Mouse (Mus musculus) c-Kit-positive CD71-positive TER-119-positive erythroid progenitor cells, embryonic 14.5 days (primary cell): Measurements from ENCODE around the gene Abat.

Experiments
- DNase-seq: peaks from one replicate; pipeline ENCODE4 v3.0.0-alpha.2; 2013; ENCODE audit warnings: low spot score

The Abat gene

DNA sequence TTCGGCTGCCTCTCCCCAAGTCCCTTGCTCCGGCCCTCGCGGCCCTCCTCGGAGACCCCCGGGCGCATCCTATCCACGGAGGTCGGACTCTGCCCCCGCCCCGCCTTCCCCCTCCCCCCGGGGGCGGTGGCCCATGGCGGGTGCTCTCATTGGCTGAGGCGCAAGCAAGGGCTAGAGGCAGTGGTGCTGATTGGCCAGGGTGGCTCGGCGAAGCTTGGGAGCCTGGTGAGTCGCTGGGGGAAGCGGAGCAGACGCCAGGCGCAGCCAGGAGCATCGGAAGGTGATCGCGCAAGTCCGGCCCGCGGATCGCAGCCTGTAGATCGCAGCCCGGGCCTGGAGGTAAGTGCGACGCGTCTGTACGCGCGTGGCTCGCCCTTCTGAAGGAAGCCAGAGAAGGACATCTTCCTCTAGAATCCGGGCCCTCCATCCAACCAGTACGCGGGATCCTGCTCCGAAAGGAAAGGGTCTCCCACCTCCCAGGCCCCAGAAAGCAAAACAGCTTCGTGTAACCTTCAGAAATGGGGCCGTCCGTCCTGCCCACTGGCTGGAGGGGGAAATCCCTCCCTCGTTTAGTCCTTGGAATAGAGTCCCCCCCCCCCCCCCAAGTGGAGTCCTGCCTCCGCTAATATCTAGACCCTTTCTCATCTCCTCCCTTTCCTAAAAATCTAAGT lies at the start of gene Abat:
TSS of gene Abat (plus strand) at position 194 of the 671 bp plus-strand sequence.
- peak; percentile 18 for DNase-seq

GRCm38 (mm10) chr16:8470132-8470531 lies 43.1 kb upstream of the Abat start:
- DNase-seq = peak; percentile 16

- peak; percentile 87 for DNase-seq
Measured at GRCm38 (mm10) chr16:8470603-8471481, 42.4 kb upstream of the Abat start, which contains the start of gene Mettl22. Gene Mettl22 (plus strand): TSS chr16:8470788.

GRCm38 (mm10) chr16:8487396-8488005 lies 25.7 kb upstream of the Abat start:
- DNase-seq = no peak

DNA sequence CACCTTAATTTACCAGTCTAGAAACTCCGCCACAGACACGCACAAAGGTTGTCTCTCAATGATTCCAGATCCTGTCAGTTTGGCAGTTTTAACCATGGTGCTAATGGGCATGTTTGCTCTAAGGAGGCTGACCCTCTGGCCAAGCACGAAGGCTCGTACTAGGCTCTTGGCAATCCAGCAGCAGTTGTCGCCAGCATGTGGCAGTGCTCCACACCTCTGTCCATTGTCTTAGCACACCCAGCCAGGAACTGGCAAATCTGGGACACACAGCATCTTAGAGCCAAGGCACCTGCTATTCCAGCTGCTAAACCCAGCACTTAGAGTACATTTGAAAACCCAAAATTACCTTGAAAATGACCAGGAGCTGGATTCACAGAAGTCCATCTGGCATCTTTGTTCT lies 23.9 kb upstream of the Abat start:
- no peak for DNase-seq

DNA sequence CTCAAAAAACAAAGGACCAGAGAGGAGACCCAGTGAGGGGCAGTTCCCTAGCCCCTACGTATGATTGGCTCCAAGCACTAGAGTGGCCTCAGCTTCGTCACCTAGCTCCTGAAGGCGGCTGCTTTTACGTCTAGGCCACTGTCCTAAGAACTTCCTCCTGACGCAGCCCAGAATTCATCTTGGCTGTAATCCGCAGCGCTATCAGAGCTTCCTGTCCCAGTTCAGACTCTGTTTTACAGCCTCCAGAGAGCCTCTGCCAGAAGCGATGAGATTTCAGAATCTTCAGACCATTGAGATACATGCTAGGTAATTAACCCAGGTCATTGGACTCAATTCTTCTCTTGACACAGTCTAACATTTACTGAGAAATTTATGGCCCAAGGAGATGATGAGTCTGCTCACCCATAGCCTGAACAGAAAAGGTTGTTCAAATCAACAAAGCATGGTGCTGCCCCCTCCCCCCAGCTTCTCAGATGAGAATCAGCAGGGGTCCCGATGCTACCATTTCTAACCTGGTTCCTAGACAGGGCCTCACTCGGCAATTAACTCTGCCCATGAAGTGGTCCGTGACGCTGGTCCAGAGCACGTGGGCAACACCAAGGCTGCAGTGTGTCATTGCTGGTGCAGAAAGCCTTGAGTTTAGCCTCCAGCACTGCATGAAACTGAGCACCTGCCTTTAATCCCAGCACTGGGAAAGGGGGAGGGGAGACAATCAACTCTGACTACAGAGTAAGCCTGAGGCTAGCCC lies 21.3 kb upstream of the Abat start:
- DNase-seq = no peak

- DNase-seq = peak; percentile 67
Measured at GRCm38 (mm10) chr16:8494268-8494667, 19.0 kb upstream of the Abat start.

DNA sequence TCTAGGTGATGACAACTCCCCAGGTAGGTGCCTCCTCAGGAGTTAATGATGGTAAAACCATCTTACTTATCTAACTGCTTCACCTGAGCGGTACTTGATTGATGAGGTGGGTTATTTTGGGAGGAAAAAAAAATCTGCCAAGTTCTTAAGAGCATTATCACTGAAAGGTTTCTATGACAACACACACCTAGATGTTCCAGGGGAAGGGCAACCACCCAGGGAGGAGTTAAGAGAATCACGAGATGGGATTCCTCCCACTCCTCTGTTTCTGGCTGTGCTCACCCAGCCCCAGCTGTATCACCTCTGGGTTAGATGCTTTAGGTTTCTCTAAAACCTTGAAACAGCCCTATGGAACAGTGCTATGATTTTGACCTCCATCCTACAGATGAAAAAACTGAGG lies 16.3 kb upstream of the Abat start:
- no peak for DNase-seq

- no peak for DNase-seq
Measured at GRCm38 (mm10) chr16:8504271-8504670, 9.0 kb upstream of the Abat start.

- DNase-seq = no peak
Measured at GRCm38 (mm10) chr16:8509894-8510293, 3.3 kb upstream of the Abat start.

- DNase-seq = no peak
Measured at GRCm38 (mm10) chr16:8512830-8513229, 399 bp upstream of the Abat start.

GRCm38 (mm10) chr16:8514180-8514579 lies 951 bp downstream of the Abat start:
- no peak for DNase-seq

DNA sequence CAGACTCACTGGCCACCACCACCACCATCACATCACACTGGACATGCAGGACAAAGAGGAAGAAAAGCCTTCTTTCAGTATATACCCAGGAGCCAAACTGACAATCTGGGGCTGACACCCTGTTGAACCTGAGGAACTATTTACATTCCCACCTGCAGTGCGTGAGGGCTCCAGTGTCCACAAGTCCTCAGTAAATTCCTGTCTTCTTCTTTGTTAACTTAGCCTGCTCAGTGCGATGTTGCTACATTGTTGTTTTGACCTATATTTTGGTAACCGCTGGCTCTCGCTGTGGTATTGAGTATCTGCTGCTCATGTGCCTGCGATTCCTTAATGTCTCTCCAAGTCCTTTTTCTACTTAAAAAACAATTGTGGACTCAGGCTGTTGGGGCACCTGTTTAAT lies 7.3 kb downstream of the Abat start:
- no peak for DNase-seq

GRCm38 (mm10) chr16:8521322-8521721 lies 8.1 kb downstream of the Abat start:
- no peak for DNase-seq

DNA sequence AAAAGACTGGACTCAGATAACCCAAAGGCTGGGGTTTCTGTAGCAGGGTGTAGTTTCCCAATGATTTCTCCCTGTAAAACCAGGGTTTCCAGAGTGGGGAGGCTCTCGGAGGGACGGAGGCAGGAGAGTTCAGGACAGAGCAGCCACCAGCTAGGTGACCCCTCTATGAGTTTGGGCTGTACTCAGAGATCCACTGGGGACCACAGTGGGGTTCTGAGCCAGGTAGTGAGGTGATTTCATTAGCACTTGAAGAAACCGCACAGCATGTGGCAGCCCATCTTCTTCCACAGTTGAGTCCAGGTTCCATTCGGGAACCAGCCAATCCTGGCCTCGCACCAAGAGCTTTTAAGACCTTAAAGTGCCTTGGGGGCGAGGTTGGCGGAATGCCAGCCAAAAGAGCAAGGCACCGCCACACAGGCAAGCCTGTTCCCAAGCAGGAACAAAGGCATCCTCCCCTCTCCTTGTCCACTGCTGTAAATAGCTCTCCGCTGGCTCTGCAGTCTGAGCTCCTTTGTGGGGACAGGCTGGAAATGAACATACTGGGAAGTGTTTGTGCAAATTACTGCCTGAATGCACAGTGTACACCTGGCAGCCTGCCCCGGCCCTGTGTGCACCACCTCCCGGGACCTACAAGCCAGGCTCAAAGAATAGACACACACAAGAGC lies 10.4 kb downstream of the Abat start:
- DNase-seq = no peak

DNA sequence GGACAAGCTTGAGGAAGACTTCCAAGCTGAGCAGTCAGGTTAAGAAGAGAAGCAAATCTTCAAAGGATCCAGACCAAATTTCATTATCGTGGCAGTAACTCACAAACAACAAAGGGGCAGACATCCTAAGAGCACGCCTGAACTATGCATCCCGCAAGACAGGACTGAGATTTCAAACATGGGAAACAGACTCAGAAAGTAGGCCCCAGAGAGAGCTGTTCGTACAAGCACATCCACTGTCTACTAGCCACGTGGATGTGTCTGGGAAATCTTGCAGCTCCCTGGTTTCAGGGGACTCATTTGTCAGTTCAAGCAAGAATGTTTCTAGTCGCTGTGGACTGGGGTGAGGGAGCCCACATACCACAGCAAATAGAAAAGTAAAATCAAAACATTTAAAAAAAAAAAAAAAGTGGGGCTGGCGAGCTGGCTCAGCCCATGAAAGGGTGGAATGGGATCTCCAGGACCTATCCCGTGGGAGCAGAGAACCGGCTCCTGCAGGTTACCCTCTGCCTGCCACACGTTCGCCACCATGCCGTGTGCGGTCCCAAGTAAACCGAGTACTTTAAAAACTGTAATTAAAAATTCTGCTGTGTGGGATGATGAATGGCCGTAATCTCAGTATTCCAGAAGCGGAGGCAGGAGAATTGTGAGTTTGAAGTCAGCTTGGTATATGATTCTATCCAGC lies 11.1 kb downstream of the Abat start:
- DNase-seq = no peak

DNA sequence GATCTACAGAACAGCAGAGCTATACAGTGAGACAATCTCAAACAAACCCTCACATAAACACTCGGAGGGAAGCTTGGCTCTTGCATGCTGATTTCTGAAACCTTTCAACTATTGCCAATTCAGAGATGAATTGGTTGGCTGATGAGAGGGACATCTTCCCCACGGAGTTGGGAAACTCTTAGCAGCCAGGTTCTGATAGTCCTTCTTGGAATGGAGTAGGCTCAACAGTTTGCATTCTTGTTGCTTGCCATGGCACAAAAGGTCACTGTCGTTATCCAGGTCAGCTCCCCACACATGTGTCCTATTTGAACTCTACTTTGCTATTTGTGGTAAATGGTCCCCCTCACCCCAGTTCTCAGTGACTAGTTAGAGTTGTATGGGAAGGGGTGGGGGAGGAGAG lies 12.1 kb downstream of the Abat start:
- no peak for DNase-seq

DNA sequence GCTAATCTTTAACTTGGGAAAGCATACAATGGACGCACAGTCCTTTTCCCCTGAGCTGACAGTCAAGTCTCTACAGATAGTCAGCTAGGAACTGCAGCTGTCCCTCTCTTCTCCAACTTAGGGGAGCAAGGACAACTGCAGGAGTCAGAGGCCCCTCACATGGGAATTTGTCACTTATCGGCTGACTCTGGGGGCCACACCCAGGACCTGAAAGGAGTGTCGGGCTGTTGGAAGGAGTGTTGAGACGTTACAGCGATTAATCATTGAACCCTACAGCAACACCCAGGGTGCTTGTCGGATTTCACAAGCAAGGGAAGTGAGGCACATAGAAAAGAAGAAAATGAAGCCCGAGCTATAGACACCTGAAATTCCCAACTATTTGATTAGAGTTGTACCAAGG lies 12.6 kb downstream of the Abat start:
- DNase-seq = no peak

DNA sequence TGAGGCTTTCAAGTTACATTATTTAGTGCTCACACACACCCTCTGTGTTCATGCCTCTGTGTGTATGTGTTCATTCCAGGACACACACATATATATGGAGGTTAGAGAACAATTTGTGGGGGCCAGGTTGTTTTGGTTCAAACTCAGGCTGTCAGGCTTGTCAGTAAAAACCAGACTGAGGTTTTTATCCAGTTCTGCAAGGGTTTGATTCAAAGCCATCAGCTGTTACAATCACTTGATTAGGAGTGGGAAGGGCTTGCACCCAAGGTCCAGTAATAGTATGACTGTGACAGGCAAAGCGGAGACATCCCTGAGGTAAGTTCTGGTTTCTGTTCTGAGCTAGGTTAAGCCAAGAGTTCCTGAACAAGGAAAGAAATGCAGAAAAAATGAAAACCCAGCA lies 16.2 kb downstream of the Abat start:
- no peak for DNase-seq

DNA sequence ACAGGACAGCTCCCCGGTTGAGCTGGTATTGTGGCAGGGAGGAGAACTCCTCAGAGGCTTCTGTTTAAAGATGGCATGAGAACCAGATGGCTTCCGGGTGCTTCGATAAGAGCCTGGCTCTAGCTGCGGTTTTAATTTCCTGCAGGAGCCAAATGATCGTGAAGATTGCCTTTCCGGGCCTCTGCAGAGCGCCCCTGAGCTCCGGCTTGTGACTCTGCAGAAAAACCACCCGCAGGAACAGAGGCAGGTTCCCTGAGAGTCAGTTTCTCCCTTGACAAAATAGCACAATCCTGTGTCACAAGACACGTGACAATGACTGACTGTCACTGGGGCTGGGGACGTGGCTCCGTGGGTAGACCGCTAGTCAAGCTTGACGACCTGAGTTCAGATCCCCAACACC lies 16.8 kb downstream of the Abat start:
- DNase-seq = no peak

- DNase-seq = no peak
Measured at GRCm38 (mm10) chr16:8532461-8532860, 19.2 kb downstream of the Abat start.
